Mouse (Mus musculus) MEL (cell line): Measurements from ENCODE around the gene Stk38l. TPM values are rescaled to one million over a fixed set of nuclear protein-coding genes. Genes with fewer than 3 reads are reported as not detected.
A peak's percentile ranks its signal among the peaks of the same experiment; 100 is the strongest.

Experiments used
- DNase-seq: peaks from one replicate; pipeline ENCODE4 v3.0.0; 2011; ENCODE audit warnings: low read depth, low spot score
- H3K27ac ChIP-seq: 2 replicates; pipeline ENCODE4 v1.5.1; 2012; ENCODE audit warnings: low read depth, mild to moderate bottlenecking, control low read depth, low read length, moderate library complexity; ENCODE audit not compliant: control insufficient read depth
- H3K27me3 ChIP-seq, 2 experiments: fragments of 150-350 bp in 1 of 2; sonication (generic) in 1 of 2; 2 replicates each; pipeline ENCODE4 v1.6.1; 2012; ENCODE audit warnings: low read length in 2 of 2, mild to moderate bottlenecking in 2 of 2, improper control_type of control experiment in 1 of 2, moderate library complexity in 1 of 2; ENCODE audit not compliant: insufficient read depth in 2 of 2, control insufficient read depth in 1 of 2
- H3K36me3 ChIP-seq, 2 experiments: 2 replicates each; pipeline ENCODE4 v1.6.1; 2012 to 2014; ENCODE audit warnings: low read length in 2 of 2, improper control_type of control experiment in 1 of 2, inconsistent platforms in 1 of 2, mild to moderate bottlenecking in 1 of 2; ENCODE audit not compliant: insufficient read depth in 2 of 2, control insufficient read depth in 1 of 2
- H3K4me1 ChIP-seq, 2 experiments: fragments of 150-350 bp in 1 of 2; sonication (generic) in 1 of 2; 2 replicates each; pipeline ENCODE4 v1.6.1; 2012; ENCODE audit warnings: low read length in 2 of 2, improper control_type of control experiment in 1 of 2, mild to moderate bottlenecking in 1 of 2; ENCODE audit not compliant: insufficient read depth in 2 of 2, control insufficient read depth in 1 of 2
- H3K4me3 ChIP-seq, 2 experiments: fragments of 150-350 bp in 1 of 2; sonication (generic) in 1 of 2; 2 replicates each; pipeline ENCODE4 v1.5.1; 2012; ENCODE audit warnings: low read depth in 2 of 2, low read length in 2 of 2, mild to moderate bottlenecking in 2 of 2, moderate library complexity in 2 of 2, control low read depth in 1 of 2, improper control_type of control experiment in 1 of 2; ENCODE audit not compliant: control insufficient read depth in 1 of 2, insufficient read depth in 1 of 2
- H3K79me2 ChIP-seq: 2 replicates; pipeline ENCODE4 v1.6.1; 2012; ENCODE audit warnings: mild to moderate bottlenecking, low read length, moderate library complexity; ENCODE audit not compliant: control insufficient read depth, poor library complexity, insufficient read depth
- H3K9ac ChIP-seq: 2 replicates; pipeline ENCODE4 v1.6.1; 2012; ENCODE audit warnings: low read depth, mild to moderate bottlenecking, control low read depth, low read length, moderate library complexity; ENCODE audit not compliant: control insufficient read depth, poor library complexity, severe bottlenecking
- H3K9me3 ChIP-seq: fragments of 150-350 bp; sonication (generic); replicated peaks from 2 replicates; pipeline ENCODE4 v1.6.1; 2012; ENCODE audit warnings: mild to moderate bottlenecking, low read length, improper control_type of control experiment, moderate library complexity; ENCODE audit not compliant: insufficient read depth
- EP300 ChIP-seq, 2 experiments: IDR thresholded peaks; 2 replicates each; pipeline ENCODE4 v1.6.1; 2011; ENCODE audit warnings: improper control_type of control experiment in 2 of 2, low read length in 2 of 2, low read depth in 1 of 2, mild to moderate bottlenecking in 1 of 2
- ETS1 ChIP-seq: IDR thresholded peaks from 2 replicates; pipeline ENCODE4 v1.6.1; 2012; ENCODE audit warnings: low read depth, mild to moderate bottlenecking, inconsistent platforms, low read length, improper control_type of control experiment, moderate library complexity
- GABPA ChIP-seq: IDR thresholded peaks from 2 replicates; pipeline ENCODE4 v1.6.1; 2012; ENCODE audit warnings: low read depth, mild to moderate bottlenecking, inconsistent platforms, low read length, improper control_type of control experiment, moderate library complexity
- GATA1 ChIP-seq: IDR thresholded peaks from 2 replicates; pipeline ENCODE4 v1.6.1; 2011; ENCODE audit warnings: low read depth, low read length, improper control_type of control experiment
- HCFC1 ChIP-seq: IDR thresholded peaks from 2 replicates; pipeline ENCODE4 v1.6.1; 2012; ENCODE audit warnings: low read depth, mild to moderate bottlenecking, inconsistent platforms, low read length, improper control_type of control experiment, moderate library complexity
- MXI1 ChIP-seq: IDR thresholded peaks from 2 replicates; pipeline ENCODE4 v1.6.1; 2011; ENCODE audit warnings: mild to moderate bottlenecking, low read depth, low read length, improper control_type of control experiment
- MYB ChIP-seq: IDR thresholded peaks from 2 replicates; pipeline ENCODE4 v1.6.1; 2011; ENCODE audit warnings: mild to moderate bottlenecking, low read depth, low read length, improper control_type of control experiment
- NRF1 ChIP-seq: IDR thresholded peaks from 2 replicates; pipeline ENCODE4 v1.6.1; 2014; ENCODE audit warnings: low read depth, mild to moderate bottlenecking, inconsistent platforms, low read length, improper control_type of control experiment, moderate library complexity; ENCODE audit not compliant: poor library complexity, insufficient read depth, severe bottlenecking
- POLR2AphosphoS2 ChIP-seq: IDR thresholded peaks from 2 replicates; pipeline ENCODE4 v1.6.1; 2011; ENCODE audit warnings: low read length, improper control_type of control experiment
- POLR2AphosphoS5 ChIP-seq: IDR thresholded peaks from 2 replicates; pipeline ENCODE4 v1.6.1; 2012; ENCODE audit warnings: low read depth, borderline replicate concordance, mild to moderate bottlenecking, inconsistent platforms, low read length, moderate library complexity, mixed read lengths
- RCOR1 ChIP-seq: IDR thresholded peaks from 2 replicates; pipeline ENCODE4 v1.6.1; 2012; ENCODE audit warnings: low read depth, mild to moderate bottlenecking, inconsistent platforms, low read length, improper control_type of control experiment
- SMC3 ChIP-seq: IDR thresholded peaks from 2 replicates; pipeline ENCODE4 v1.6.1; 2011; ENCODE audit warnings: low read depth, low read length, improper control_type of control experiment
- TAL1 ChIP-seq: IDR thresholded peaks from 2 replicates; pipeline ENCODE4 v1.6.1; 2012; ENCODE audit warnings: mild to moderate bottlenecking, inconsistent platforms, low read length, moderate library complexity, mixed read lengths
- TCF12 ChIP-seq: IDR thresholded peaks from 2 replicates; pipeline ENCODE4 v1.6.1; 2014; ENCODE audit warnings: low read depth, mild to moderate bottlenecking, inconsistent platforms, low read length, improper control_type of control experiment, moderate library complexity
- UBTF ChIP-seq: IDR thresholded peaks from 2 replicates; pipeline ENCODE4 v1.6.1; 2012; ENCODE audit warnings: low read depth, mild to moderate bottlenecking, inconsistent platforms, low read length, improper control_type of control experiment, moderate library complexity, borderline replicate concordance; ENCODE audit not compliant: insufficient read depth
- ZMIZ1 ChIP-seq: IDR thresholded peaks from 2 replicates; pipeline ENCODE4 v1.6.1; 2012; ENCODE audit warnings: low read depth, mild to moderate bottlenecking, inconsistent platforms, low read length, improper control_type of control experiment, moderate library complexity
- ZNF384 ChIP-seq: IDR thresholded peaks from 2 replicates; pipeline ENCODE4 v1.6.1; 2012; ENCODE audit warnings: low read depth, mild to moderate bottlenecking, inconsistent platforms, low read length, improper control_type of control experiment
- polyA plus RNA-seq, 2 experiments: library from polyadenylated mRNA; stranded (reverse) in 1 of 2; unstranded in 1 of 2; fragments of >175 nt in 1 of 2; fragments of >200 nt in 1 of 2; gene quantifications; 2 replicates each; pipeline versions ENCODE4 v1.2.1 to v1.2.4; 2012; ENCODE audit warnings: low replicate concordance in 2 of 2, low read depth in 1 of 2; ENCODE audit not compliant: insufficient read length in 2 of 2, insufficient read depth in 1 of 2, missing spikeins in 1 of 2
- total RNA-seq: library from RNA; depleted of rRNA; stranded (reverse); fragments of 300-350 nt; gene quantifications from 2 replicates; pipeline ENCODE4 v1.2.3, GENCODE M21; 2012

Gene Stk38l
- total and polyA plus RNA-seq, 3 experiments = 5.1 to 9.2 TPM; not detected in 1

GRCm38 (mm10) chr6:146752612-146753011 lies 27.8 kb downstream of the Stk38l start:
- H3K4me1 ChIP-seq = peaks cover 29 to 32% of the 10 kb centered on the region in 2 experiments
- H3K9ac ChIP-seq = no peak overlapping the region
- TF ChIP-seq ZMIZ1 = no peak
- TF ChIP-seq MYB = no peak
- no peak for TF ChIP-seq SMC3
- TF ChIP-seq GATA1 = no peak
- TF ChIP-seq GABPA = no peak
- TF ChIP-seq ZNF384 = no peak
- no peak for TF ChIP-seq POLR2AphosphoS5
- TF ChIP-seq, all 39 proteins: peak for 0
- Histone ChIP-seq H3K4me3 (no peak overlapping the region), H3K79me2 (0 out of 2 replicates have a peak, but pooled peaks cover 2% of the 10 kb centered on the region), H3K27me3 (no peaks in the 10 kb centered on the region), H3K27ac (no peak overlapping the region), H3K9me3 (no peaks in the 10 kb centered on the region), H3K36me3 (peaks cover 0 to 35% of the 10 kb centered on the region in 2 experiments; a peak in 2 of 4 replicates)
- no peak for DNase-seq

GRCm38 (mm10) chr6:146753560-146754160 lies 28.9 kb downstream of the Stk38l start:
- 0 out of 2 replicates have a peak, but pooled peaks cover 2% of the 10 kb centered on the region for H3K79me2 ChIP-seq
- H3K9ac ChIP-seq = no peak overlapping the region
- peaks cover 0 to 25% of the 10 kb centered on the region in 2 experiments; a peak in 2 of 4 replicates for H3K36me3 ChIP-seq
- no peaks in the 10 kb centered on the region for H3K27me3 ChIP-seq
- H3K4me3 ChIP-seq = no peak overlapping the region
- DNase-seq = no peak
- H3K27ac ChIP-seq = no peak overlapping the region
- H3K4me1 ChIP-seq = peaks cover 19 to 26% of the 10 kb centered on the region in 2 experiments
- TF ChIP-seq POLR2AphosphoS2 (no peak), NRF1 (no peak), MYB (no peak), TAL1 (no peak), TCF12 (no peak)
- H3K9me3 ChIP-seq = no peaks in the 10 kb centered on the region

GRCm38 (mm10) chr6:146755136-146755535 lies 30.3 kb downstream of the Stk38l start:
- peak; percentile 57 for DNase-seq

More at GRCm38 (mm10) chr6:146755136-146755535, 30.3 kb downstream of the Stk38l start:
- H3K4me3 ChIP-seq = no peak overlapping the region
- H3K36me3 ChIP-seq = peaks cover 0 to 27% of the 10 kb centered on the region in 2 experiments; a peak in 2 of 4 replicates
- no peaks in the 10 kb centered on the region for H3K9me3 ChIP-seq
- H3K79me2 ChIP-seq = 0 out of 2 replicates have a peak, but pooled peaks cover 2% of the 10 kb centered on the region
- peak; percentile 55; the same call in 1 of the 2 replicates for TF ChIP-seq ETS1
- TF ChIP-seq TAL1 = peak; percentile 82
- peak; percentile 28 to 82; a peak in 3 of 4 replicates for TF ChIP-seq EP300 (IDR thresholded peaks at IDR 0.05; ENCODE audit: low read depth in 1 of 2, low read length in 2 of 2)
- TF ChIP-seq UBTF = no peak
- TF ChIP-seq HCFC1 = no peak
- TF ChIP-seq RCOR1 = 0 out of 2 replicates have a peak, but pooled peaks have one; percentile 11
- peak; percentile 5; the same call in 1 of the 2 replicates for TF ChIP-seq GATA1
- peak; percentile 85 for TF ChIP-seq TCF12
- peak; percentile 21; the same call in 1 of the 2 replicates for TF ChIP-seq MXI1
- no peaks in the 10 kb centered on the region for H3K27me3 ChIP-seq
- H3K27ac ChIP-seq = peak overlapping the region; percentile 74
- peaks cover 17 to 31% of the 10 kb centered on the region in 2 experiments for H3K4me1 ChIP-seq
- peak overlapping the region; percentile 26 for H3K9ac ChIP-seq
